Mouse (Mus musculus) erythroblast, adult 5-6 weeks (primary cell): Measurements from ENCODE around the gene Tpgs1. TPM values are rescaled to one million over a fixed set of nuclear protein-coding genes. Genes with fewer than 3 reads are reported as not detected.

Source experiments
- ATAC-seq: replicated peaks from 2 replicates; pipeline ENCODE4 v1.8.0; 2016; ENCODE audit warnings: moderate number of reproducible peaks, mild to moderate bottlenecking, moderate TSS enrichment, inconsistent platforms; ENCODE audit not compliant: poor library complexity, low FRiP score, severe bottlenecking
- total RNA-seq, 2 experiments: library from RNA; stranded (forward) in 1 of 2; stranded (reverse) in 1 of 2; fragments of 150-400 nt in 1 of 2; fragments of 200-764, 138-1000 nt in 1 of 2; gene quantifications; 2 replicates each; pipeline versions ENCODE4 v1.2.3 to v1.2.4; 2015 to 2017; ENCODE audit warnings: low replicate concordance in 2 of 2

Tpgs1 gene
- total RNA-seq, 2 experiments from 2014 or later: 0.68 to 6.3 TPM

DNA sequence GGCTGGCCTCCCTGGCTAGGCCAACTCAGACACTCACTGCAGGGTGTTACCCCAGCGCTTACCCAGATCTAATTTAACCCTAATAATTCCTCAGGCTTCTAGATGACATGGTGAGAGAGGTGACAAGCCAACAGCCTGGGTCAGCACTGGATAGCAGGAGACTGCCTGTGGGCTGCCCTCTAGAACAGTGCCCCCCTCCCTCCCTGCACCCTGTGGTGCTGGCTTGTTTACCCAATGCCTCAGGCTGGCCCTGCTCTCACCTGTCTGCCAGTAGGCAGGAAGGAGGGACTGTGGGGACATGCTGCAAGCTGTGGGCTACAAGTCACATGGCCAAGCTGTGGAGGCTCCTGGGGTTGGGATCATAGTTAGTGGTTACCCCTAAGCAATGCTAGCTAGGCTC, 38.0 kb downstream of the Tpgs1 start:
- ATAC-seq: 0 out of 2 replicates have a peak, but pooled peaks have one; percentile 5

DNA sequence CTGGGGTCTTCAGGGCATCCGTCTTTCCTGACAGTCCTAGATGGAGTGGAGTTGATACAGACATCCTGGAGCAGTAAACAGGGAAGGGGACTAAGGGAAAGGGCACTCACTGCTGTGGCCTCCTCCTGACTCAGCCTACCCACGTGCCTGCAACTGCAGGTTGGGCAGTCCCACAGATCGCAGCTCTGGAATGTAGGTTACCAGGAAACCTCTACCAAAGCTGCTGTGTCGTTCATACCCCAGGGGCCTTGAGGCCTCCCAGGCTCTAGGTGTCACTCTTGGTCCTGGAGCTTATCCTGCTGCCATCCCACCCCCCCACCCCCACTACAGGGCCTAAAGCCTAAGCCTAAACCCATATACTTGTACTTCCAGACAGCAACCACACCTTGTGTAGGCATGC, 38.6 kb downstream of the Tpgs1 start:
- ATAC-seq: no peak

- ATAC-seq: no peak
Measured at GRCm38 (mm10) chr10:79708668-79709067, 39.5 kb downstream of the Tpgs1 start.

DNA sequence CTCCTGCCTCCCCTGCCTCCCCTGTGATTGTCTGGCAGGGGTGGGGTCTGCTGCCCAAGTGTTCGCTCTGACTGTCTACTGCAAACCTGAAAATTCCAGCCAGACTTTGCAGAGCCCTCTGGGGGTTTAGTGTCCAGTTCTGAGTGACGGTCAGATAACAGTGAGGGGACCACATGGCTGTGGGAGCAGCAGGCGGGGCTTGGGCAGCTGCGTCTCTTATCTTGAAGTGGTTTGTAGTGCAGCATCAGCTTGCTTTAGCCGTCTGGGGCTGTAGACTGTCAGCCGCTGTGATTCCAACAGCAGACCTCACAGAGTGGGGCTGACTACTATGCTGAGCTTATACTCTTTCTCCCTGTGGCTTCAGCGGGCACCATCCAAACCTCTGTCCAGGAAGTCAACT, 40.1 kb downstream of the Tpgs1 start:
- ATAC-seq: no peak

DNA sequence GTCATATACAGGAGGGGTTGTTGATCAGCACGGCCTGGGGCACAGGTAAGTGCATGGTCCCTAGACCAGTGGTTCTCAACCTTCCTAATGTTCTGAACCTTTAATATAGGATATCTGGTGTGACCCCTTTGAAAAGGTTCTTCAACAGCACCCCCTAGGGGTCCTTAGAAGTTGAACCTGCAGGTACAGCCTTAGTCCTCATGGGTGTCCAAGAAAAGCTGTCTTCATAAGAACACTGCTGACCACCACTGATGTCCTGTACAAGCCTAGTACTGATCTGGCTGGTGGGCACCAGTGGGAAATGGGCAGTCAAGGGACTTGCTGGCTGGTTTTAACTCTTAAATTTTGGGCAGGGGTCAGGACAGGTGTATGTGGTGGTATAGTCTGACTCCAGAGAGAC, 42.9 kb downstream of the Tpgs1 start:
- ATAC-seq: peak; percentile 25

DNA sequence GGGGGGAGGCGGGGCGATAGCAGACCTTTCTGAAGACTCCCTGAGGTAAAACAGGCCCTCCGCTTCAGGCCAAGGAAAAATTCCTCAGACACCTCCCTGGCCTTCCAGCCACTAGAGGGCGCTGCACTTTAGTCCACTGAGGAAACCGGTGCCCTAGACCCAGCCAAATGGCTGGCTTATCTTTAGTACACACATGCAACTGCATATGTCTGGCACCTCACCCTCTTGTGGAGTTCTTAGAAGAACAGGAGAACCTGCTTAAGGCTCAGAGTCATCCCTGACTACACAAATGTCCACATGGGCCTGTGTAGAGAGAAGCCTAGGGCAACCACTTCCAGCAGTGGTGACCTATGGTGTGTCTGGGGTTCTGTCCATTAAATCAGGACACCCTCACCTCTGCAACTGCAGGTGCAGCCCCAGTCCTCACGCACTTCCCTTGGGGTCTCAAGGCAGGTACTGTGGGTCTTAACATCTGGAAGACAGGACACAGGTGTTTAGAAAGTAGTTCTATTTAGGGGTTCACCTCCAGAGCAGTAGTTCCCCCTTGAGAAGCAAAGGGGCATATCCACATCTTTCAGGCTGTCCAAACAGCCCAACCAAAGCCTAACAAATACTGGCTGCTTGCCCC, 43.4 kb downstream of the Tpgs1 start:
- peak; percentile 85 for ATAC-seq

GRCm38 (mm10) chr10:79713163-79713562, 44.0 kb downstream of the Tpgs1 start:
- no peak for ATAC-seq

- ATAC-seq: no peak
Measured at GRCm38 (mm10) chr10:79714996-79715395, 45.8 kb downstream of the Tpgs1 start.

GRCm38 (mm10) chr10:79716254-79716987, 47.3 kb downstream of the Tpgs1 start, which contains the start of gene Hcn2:
Hcn2 (plus strand) TSS chr10:79716634.
- no peak for ATAC-seq

DNA sequence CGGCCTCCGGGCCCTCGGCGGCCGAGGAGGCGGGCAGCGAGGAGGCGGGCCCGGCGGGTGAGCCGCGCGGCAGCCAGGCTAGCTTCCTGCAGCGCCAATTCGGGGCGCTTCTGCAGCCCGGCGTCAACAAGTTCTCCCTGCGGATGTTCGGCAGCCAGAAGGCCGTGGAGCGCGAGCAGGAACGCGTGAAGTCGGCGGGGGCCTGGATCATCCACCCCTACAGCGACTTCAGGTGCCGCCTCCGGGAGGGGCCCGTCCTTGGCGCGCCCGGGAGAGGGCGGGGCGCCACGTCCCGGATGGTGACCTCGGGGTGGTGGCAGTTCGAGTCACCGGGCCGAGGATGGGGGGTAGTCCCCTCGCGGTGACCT, 47.8 kb downstream of the Tpgs1 start:
- ATAC-seq: no peak

GRCm38 (mm10) chr10:79717640-79718357, 48.6 kb downstream of the Tpgs1 start:
- peak; percentile 37; the same call in 1 of the 2 replicates for ATAC-seq

DNA sequence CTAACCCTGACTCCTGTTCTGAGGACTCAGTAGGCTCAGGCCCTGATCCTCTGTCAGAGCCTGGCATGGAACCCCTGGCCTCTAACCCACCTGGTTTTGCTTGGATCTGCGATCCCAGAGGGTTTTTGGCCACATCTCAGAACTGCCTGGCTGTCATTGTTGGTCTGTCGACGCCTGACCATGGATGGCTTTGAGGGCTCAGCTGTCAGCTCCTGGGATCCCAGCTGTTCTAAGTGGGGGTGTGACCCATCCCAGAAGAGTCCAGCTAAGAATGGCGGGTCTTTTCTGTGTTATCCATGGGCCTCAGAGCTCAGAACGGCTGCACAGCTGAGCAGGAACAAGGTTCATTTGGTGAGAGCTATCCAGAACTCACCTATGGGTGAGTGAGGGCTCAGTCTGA, 51.9 kb downstream of the Tpgs1 start:
- no peak for ATAC-seq

DNA sequence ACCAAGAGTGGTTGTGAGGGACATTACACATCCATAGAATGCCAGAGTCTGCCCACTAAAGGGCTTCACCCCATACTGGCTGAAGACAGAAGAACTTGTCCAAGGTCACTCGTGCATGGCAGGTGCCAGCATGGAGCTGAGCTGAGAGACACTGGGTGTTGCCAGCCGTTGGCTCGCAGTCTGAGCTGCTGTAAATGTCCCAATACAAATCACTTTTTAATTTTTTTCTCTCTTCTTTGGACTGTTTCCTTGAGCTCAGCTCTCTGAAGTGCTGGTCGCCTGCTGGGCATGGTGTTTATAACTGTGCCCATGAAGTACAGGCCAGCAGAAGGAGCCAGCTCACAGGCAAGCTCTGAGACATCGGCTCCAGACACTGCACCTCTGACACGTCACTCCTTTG, 53.9 kb downstream of the Tpgs1 start:
- ATAC-seq: no peak

GRCm38 (mm10) chr10:79723692-79724091, 54.5 kb downstream of the Tpgs1 start:
- no peak for ATAC-seq

Other genes with a start within 250 kb of the Tpgs1 start
- not detected in 2 replicates for gene Vmn2r83, start 200.6 kb upstream of the Tpgs1 start, total RNA-seq (2015; ENCODE audit: low replicate concordance)
- gene Vmn2r83, start 200.6 kb upstream of the Tpgs1 start, total RNA-seq (2017; ENCODE audit: low replicate concordance): not detected in 2 replicates
- gene Plpp2, start 135.6 kb upstream of the Tpgs1 start, total RNA-seq (2015; ENCODE audit: low replicate concordance): 2.1 and 7.1 TPM in 2 replicates
- 0.43 TPM in 1 of 2 replicates, not detected in the other for gene Plpp2, start 135.6 kb upstream of the Tpgs1 start, total RNA-seq (2017; ENCODE audit: low replicate concordance)
- 1.5 TPM in 1 of 2 replicates, not detected in the other for gene Mier2, start 114.2 kb upstream of the Tpgs1 start, total RNA-seq (2015; ENCODE audit: low replicate concordance)
- gene Mier2, start 114.2 kb upstream of the Tpgs1 start, total RNA-seq (2017; ENCODE audit: low replicate concordance): 1.9 TPM in 1 of 2 replicates, not detected in the other
- gene Theg, start 82.0 kb upstream of the Tpgs1 start, total RNA-seq (2015; ENCODE audit: low replicate concordance): not detected in 2 replicates
- gene Theg, start 82.0 kb upstream of the Tpgs1 start, total RNA-seq (2017; ENCODE audit: low replicate concordance): not detected in 2 replicates
- not detected in 2 replicates for gene C2cd4c, start 55.3 kb upstream of the Tpgs1 start, total RNA-seq (2015; ENCODE audit: low replicate concordance)
- not detected in 2 replicates for gene C2cd4c, start 55.3 kb upstream of the Tpgs1 start, total RNA-seq (2017; ENCODE audit: low replicate concordance)
- gene Shc2, start 31.5 kb upstream of the Tpgs1 start, total RNA-seq (2015; ENCODE audit: low replicate concordance): not detected in 2 replicates
- not detected in 2 replicates for gene Shc2, start 31.5 kb upstream of the Tpgs1 start, total RNA-seq (2017; ENCODE audit: low replicate concordance)
- not detected in 2 replicates for gene Odf3l2, start 23.6 kb upstream of the Tpgs1 start, total RNA-seq (2015; ENCODE audit: low replicate concordance)
- not detected in 2 replicates for gene Odf3l2, start 23.6 kb upstream of the Tpgs1 start, total RNA-seq (2017; ENCODE audit: low replicate concordance)
- gene Madcam1, start 4.8 kb upstream of the Tpgs1 start, total RNA-seq (2015; ENCODE audit: low replicate concordance): not detected in 2 replicates
- gene Madcam1, start 4.8 kb upstream of the Tpgs1 start, total RNA-seq (2017; ENCODE audit: low replicate concordance): 0.84 TPM in 1 of 2 replicates, not detected in the other
- 20.5 and 25.9 TPM in 2 replicates for gene Cdc34, start 12.8 kb downstream of the Tpgs1 start, total RNA-seq (2015; ENCODE audit: low replicate concordance)
- gene Cdc34, start 12.8 kb downstream of the Tpgs1 start, total RNA-seq (2017; ENCODE audit: low replicate concordance): 36.7 and 46.1 TPM in 2 replicates
- not detected in 2 replicates for gene Gzmm, start 19.7 kb downstream of the Tpgs1 start, total RNA-seq (2015; ENCODE audit: low replicate concordance)
- gene Gzmm, start 19.7 kb downstream of the Tpgs1 start, total RNA-seq (2017; ENCODE audit: low replicate concordance): 1.7 TPM in 1 of 2 replicates, not detected in the other
- gene Bsg, start 35.1 kb downstream of the Tpgs1 start, total RNA-seq (2015; ENCODE audit: low replicate concordance): 913 and 945 TPM in 2 replicates
- 805 and 888 TPM in 2 replicates for gene Bsg, start 35.1 kb downstream of the Tpgs1 start, total RNA-seq (2017; ENCODE audit: low replicate concordance)
- not detected in 2 replicates for gene Hcn2, start 47.3 kb downstream of the Tpgs1 start, total RNA-seq (2015; ENCODE audit: low replicate concordance)
- not detected in 2 replicates for gene Hcn2, start 47.3 kb downstream of the Tpgs1 start, total RNA-seq (2017; ENCODE audit: low replicate concordance)
- gene Polrmt, start 77.2 kb downstream of the Tpgs1 start, total RNA-seq (2015; ENCODE audit: low replicate concordance): 3.6 and 4.8 TPM in 2 replicates
- gene Polrmt, start 77.2 kb downstream of the Tpgs1 start, total RNA-seq (2017; ENCODE audit: low replicate concordance): 1.1 and 5.0 TPM in 2 replicates
- gene Fgf22, start 85.7 kb downstream of the Tpgs1 start, total RNA-seq (2015; ENCODE audit: low replicate concordance): not detected in 2 replicates
- 0.26 TPM in 1 of 2 replicates, not detected in the other for gene Fgf22, start 85.7 kb downstream of the Tpgs1 start, total RNA-seq (2017; ENCODE audit: low replicate concordance)
- gene Rnf126, start 97.6 kb downstream of the Tpgs1 start, total RNA-seq (2015; ENCODE audit: low replicate concordance): 11.3 and 12.1 TPM in 2 replicates
- gene Rnf126, start 97.6 kb downstream of the Tpgs1 start, total RNA-seq (2017; ENCODE audit: low replicate concordance): 2.6 and 10.7 TPM in 2 replicates
- gene Fstl3, start 107.9 kb downstream of the Tpgs1 start, total RNA-seq (2015; ENCODE audit: low replicate concordance): 1.7 and 5.8 TPM in 2 replicates
- not detected in 2 replicates for gene Fstl3, start 107.9 kb downstream of the Tpgs1 start, total RNA-seq (2017; ENCODE audit: low replicate concordance)
- gene Prss57, start 121.6 kb downstream of the Tpgs1 start, total RNA-seq (2015; ENCODE audit: low replicate concordance): 30.5 and 45.0 TPM in 2 replicates
- 6.8 and 14.3 TPM in 2 replicates for gene Prss57, start 121.6 kb downstream of the Tpgs1 start, total RNA-seq (2017; ENCODE audit: low replicate concordance)
- gene Palm, start 124.2 kb downstream of the Tpgs1 start, total RNA-seq (2015; ENCODE audit: low replicate concordance): 9.4 and 12.5 TPM in 2 replicates
- 4.5 and 10.0 TPM in 2 replicates for gene Palm, start 124.2 kb downstream of the Tpgs1 start, total RNA-seq (2017; ENCODE audit: low replicate concordance)
- gene Misp, start 151.6 kb downstream of the Tpgs1 start, total RNA-seq (2015; ENCODE audit: low replicate concordance): not detected in 2 replicates
- not detected in 2 replicates for gene Misp, start 151.6 kb downstream of the Tpgs1 start, total RNA-seq (2017; ENCODE audit: low replicate concordance)
- 45.2 and 66.7 TPM in 2 replicates for gene Ptbp1, start 185.1 kb downstream of the Tpgs1 start, total RNA-seq (2015; ENCODE audit: low replicate concordance)
- 38.2 and 53.2 TPM in 2 replicates for gene Ptbp1, start 185.1 kb downstream of the Tpgs1 start, total RNA-seq (2017; ENCODE audit: low replicate concordance)
- gene Prtn3, start 205.1 kb downstream of the Tpgs1 start, total RNA-seq (2015; ENCODE audit: low replicate concordance): 420 and 449 TPM in 2 replicates
- gene Prtn3, start 205.1 kb downstream of the Tpgs1 start, total RNA-seq (2017; ENCODE audit: low replicate concordance): 114 and 118 TPM in 2 replicates
- gene Plppr3, start 205.3 kb downstream of the Tpgs1 start, total RNA-seq (2015; ENCODE audit: low replicate concordance): 2.1 and 3.1 TPM in 2 replicates
- 4.9 and 6.8 TPM in 2 replicates for gene Plppr3, start 205.3 kb downstream of the Tpgs1 start, total RNA-seq (2017; ENCODE audit: low replicate concordance)
- gene Elane, start 216.9 kb downstream of the Tpgs1 start, total RNA-seq (2015; ENCODE audit: low replicate concordance): 996 and 1,031 TPM in 2 replicates
- gene Elane, start 216.9 kb downstream of the Tpgs1 start, total RNA-seq (2017; ENCODE audit: low replicate concordance): 253 and 405 TPM in 2 replicates
- gene Cfd, start 221.5 kb downstream of the Tpgs1 start, total RNA-seq (2015; ENCODE audit: low replicate concordance): not detected in 2 replicates
- not detected in 2 replicates for gene Cfd, start 221.5 kb downstream of the Tpgs1 start, total RNA-seq (2017; ENCODE audit: low replicate concordance)
- gene Med16, start 239.6 kb downstream of the Tpgs1 start, total RNA-seq (2015; ENCODE audit: low replicate concordance): 5.9 and 11.3 TPM in 2 replicates
- 4.7 and 9.1 TPM in 2 replicates for gene Med16, start 239.6 kb downstream of the Tpgs1 start, total RNA-seq (2017; ENCODE audit: low replicate concordance)
- gene Gm26602, start 241.5 kb downstream of the Tpgs1 start, total RNA-seq (2015; ENCODE audit: low replicate concordance): not detected in 2 replicates
- gene Gm26602, start 241.5 kb downstream of the Tpgs1 start, total RNA-seq (2017; ENCODE audit: low replicate concordance): not detected in 2 replicates
- gene Kiss1r, start 247.6 kb downstream of the Tpgs1 start, total RNA-seq (2015; ENCODE audit: low replicate concordance): not detected in 2 replicates
- 0.14 TPM in 1 of 2 replicates, not detected in the other for gene Kiss1r, start 247.6 kb downstream of the Tpgs1 start, total RNA-seq (2017; ENCODE audit: low replicate concordance)